Mouse (Mus musculus) small intestine, adult 2 months (tissue): Measurements from ENCODE around the gene Tmem107.

ENCODE experiments used
- CTCF ChIP-seq: fragments of 200-500 bp; IDR thresholded peaks from 2 replicates; pipeline ENCODE4 v1.5.1; 2012; ENCODE audit warnings: low read depth, mild to moderate bottlenecking, control low read depth, inconsistent platforms, low read length, moderate library complexity, mixed read lengths; ENCODE audit not compliant: insufficient replicate concordance, insufficient read length; ENCODE audit errors: extremely low read depth
- POLR2A ChIP-seq: fragments of 200-500 bp; IDR thresholded peaks from 2 replicates; pipeline ENCODE4 v1.6.1; 2012; ENCODE audit warnings: low read depth, mild to moderate bottlenecking, control low read depth, inconsistent platforms, low read length, moderate library complexity

DNA sequence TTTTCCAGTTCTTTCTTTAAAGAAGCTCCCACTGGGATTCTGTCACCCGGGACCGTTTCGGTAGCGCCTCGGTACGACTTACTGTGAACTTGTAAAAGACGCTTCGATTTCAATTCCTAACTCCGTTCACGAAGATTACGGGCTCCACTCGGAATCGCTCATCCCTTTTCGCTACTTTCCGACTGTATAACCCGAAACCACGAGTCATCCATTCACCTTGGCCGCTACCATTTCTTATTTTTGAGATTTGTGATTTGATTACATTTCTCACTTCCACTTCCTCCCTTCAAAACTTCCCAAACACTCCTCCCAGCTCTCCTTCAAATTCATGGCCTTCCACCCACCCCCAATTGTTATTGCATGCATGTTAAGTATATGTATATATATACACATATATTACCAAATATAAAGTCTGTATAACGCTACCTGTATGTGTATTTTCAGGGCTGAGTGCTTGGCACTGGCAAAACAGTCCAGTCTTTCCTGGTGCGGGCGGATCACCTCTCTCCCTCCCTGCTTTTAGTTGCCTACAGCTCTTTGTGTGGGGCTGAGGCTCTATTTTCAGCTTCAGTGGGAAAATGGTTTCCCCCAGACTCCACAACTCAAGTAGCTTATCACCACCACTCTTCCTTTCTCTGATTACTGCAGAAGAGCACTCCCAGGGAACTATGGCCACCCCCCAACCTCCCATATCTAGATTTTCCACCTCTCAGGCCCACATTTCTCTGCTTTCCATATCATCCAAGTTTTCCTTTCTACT lies 40.6 kb downstream of the Tmem107 start:
- TF ChIP-seq CTCF (no peak), POLR2A (no peak)
